Mouse (Mus musculus): ENCODE data around the gene Sspn. TPM values are rescaled to one million over a fixed set of nuclear protein-coding genes. Genes with fewer than 3 reads are reported as not detected.
A peak's percentile ranks its signal among the peaks of the same experiment; 100 is the strongest.

Gene Sspn
- total and polyA plus RNA-seq, 3 experiments: 0.04 to 0.14 (median 0.13) TPM

DNA sequence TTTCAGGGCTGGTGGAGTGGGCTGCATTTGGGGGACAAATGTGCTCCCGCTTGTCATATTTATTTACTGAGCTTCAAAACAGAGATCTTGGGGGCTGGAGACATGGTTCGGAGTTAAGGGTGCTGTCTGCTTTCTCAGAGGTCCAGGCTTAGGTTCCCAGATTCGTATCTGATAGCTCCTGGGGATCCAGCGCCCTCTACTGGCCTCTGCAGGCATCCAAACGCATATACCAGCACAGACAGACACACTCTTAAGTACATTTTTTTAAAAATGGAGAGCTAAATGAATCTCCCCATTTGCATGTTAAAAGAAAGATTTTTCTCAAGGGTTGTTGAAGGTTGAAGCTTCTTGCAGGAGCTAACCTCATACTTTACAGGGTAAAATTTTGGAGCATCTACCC, 38.1 kb downstream of the Sspn start:
- H3K9me3 ChIP-seq (replicated peaks; ENCODE audit: low read length): peaks cover 4% of the 10 kb centered on the region
- in situ Hi-C loops (cut with MboI; ENCODE audit: low pct_ligation_motif_present, low pct_unique_long_range_greater_than_20kb, low sequenced_read_pairs): no loop called here
- no peaks in the 10 kb centered on the region for H3K79me2 ChIP-seq (replicated peaks; ENCODE audit: control insufficient read depth, extremely low read depth, insufficient read depth, poor library complexity, severe bottlenecking)
- no peaks in the 10 kb centered on the region for H3K36me3 ChIP-seq (replicated peaks in 1 of 2; ENCODE audit: control insufficient read depth in 1 of 2, insufficient read depth in 1 of 2, low read length in 1 of 2)
- dilution Hi-C loops (cut with MboI; ENCODE audit: extremely low pct_ligation_motif_present, extremely low pct_unique_long_range_greater_than_20kb, low sequenced_read_pairs): no loop called here
- H3K4me2 ChIP-seq (ENCODE audit: insufficient read depth, low read depth, poor library complexity, severe bottlenecking): no peak overlapping the region
- DNase-seq (ENCODE audit: extremely low read depth): peak; percentile 20
- no peaks in the 10 kb centered on the region for H3K4me1 ChIP-seq (ENCODE audit: control insufficient read depth in 1 of 2, insufficient read depth in 2 of 2)
- H3K4me3 ChIP-seq (replicated peaks in 1 of 3; ENCODE audit: low read depth in 2 of 3, low read length in 2 of 3, poor library complexity in 1 of 3): no peak overlapping the region
- H3K27me3 ChIP-seq (replicated peaks): no peaks in the 10 kb centered on the region
- TF ChIP-seq CTCF (conservative IDR thresholded peaks at IDR 0.05 in 1 of 2, IDR thresholded peaks at IDR 0.05 in 1 of 2; ENCODE audit: low read depth in 2 of 2, low read length in 2 of 2) (peak; percentile 7 to 43; a peak in 2 of 4 replicates), MXI1 (IDR thresholded peaks at IDR 0.05; ENCODE audit: low read depth, low read length) (no peak), RAD21 (IDR thresholded peaks at IDR 0.05; ENCODE audit: low read depth, low read length) (peak; percentile 41), SMC3 (IDR thresholded peaks at IDR 0.05; ENCODE audit: low read depth, low read length) (peak; percentile 46; the same call in 1 of the 2 replicates), RCOR1 (conservative IDR thresholded peaks at IDR 0.05; ENCODE audit: low read depth, low read length) (no peak)
- no peak overlapping the region for H3K27ac ChIP-seq (ENCODE audit: insufficient read depth, low read depth)
- no peak overlapping the region for H3K9ac ChIP-seq (ENCODE audit: insufficient read depth, low read depth)

- no peak for DNase-seq (ENCODE audit: extremely low read depth)
- dilution Hi-C loops (cut with MboI; ENCODE audit: extremely low pct_ligation_motif_present, extremely low pct_unique_long_range_greater_than_20kb, low sequenced_read_pairs): no loop called here
- H3K36me3 ChIP-seq (replicated peaks in 1 of 2; ENCODE audit: control insufficient read depth in 1 of 2, insufficient read depth in 1 of 2, low read length in 1 of 2): no peaks in the 10 kb centered on the region
- no peak overlapping the region for H3K27ac ChIP-seq (ENCODE audit: insufficient read depth, low read depth)
- H3K4me3 ChIP-seq (replicated peaks in 1 of 3; ENCODE audit: low read depth in 2 of 3, low read length in 2 of 3, poor library complexity in 1 of 3): no peak overlapping the region
- in situ Hi-C loops (cut with MboI; ENCODE audit: low pct_ligation_motif_present, low pct_unique_long_range_greater_than_20kb, low sequenced_read_pairs): no loop called here
- no peaks in the 10 kb centered on the region for H3K4me1 ChIP-seq (ENCODE audit: control insufficient read depth in 1 of 2, insufficient read depth in 2 of 2)
- H3K79me2 ChIP-seq (replicated peaks; ENCODE audit: control insufficient read depth, extremely low read depth, insufficient read depth, poor library complexity, severe bottlenecking): no peaks in the 10 kb centered on the region
- peaks cover 4% of the 10 kb centered on the region for H3K9me3 ChIP-seq (replicated peaks; ENCODE audit: low read length)
- TF ChIP-seq RCOR1 (conservative IDR thresholded peaks at IDR 0.05; ENCODE audit: low read depth, low read length) (no peak), JUN (IDR thresholded peaks at IDR 0.05; ENCODE audit: insufficient read depth, low read depth, low read length) (no peak), GABPA (IDR thresholded peaks at IDR 0.05; ENCODE audit: insufficient replicate concordance, low read depth, low read length) (no peak), ETS1 (conservative IDR thresholded peaks at IDR 0.05; ENCODE audit: low read depth, low read length) (no peak), ELF1 (IDR thresholded peaks at IDR 0.05; ENCODE audit: low read depth, low read length) (no peak), MXI1 (IDR thresholded peaks at IDR 0.05; ENCODE audit: low read depth, low read length) (no peak), TBP (conservative IDR thresholded peaks at IDR 0.05; ENCODE audit: low read depth, low read length) (no peak), TCF12 (IDR thresholded peaks at IDR 0.05; ENCODE audit: low read depth, low read length) (no peak), NELFE (IDR thresholded peaks at IDR 0.05; ENCODE audit: low read depth, low read length) (no peak)
- no peak overlapping the region for H3K9ac ChIP-seq (ENCODE audit: insufficient read depth, low read depth)
- no peak overlapping the region for H3K4me2 ChIP-seq (ENCODE audit: insufficient read depth, low read depth, poor library complexity, severe bottlenecking)
- no peaks in the 10 kb centered on the region for H3K27me3 ChIP-seq (replicated peaks)
Measured at GRCm38 (mm10) chr6:145972107-145972506, 40.7 kb downstream of the Sspn start.

GRCm38 (mm10) chr6:145972836-145973235, 41.4 kb downstream of the Sspn start:
- dilution Hi-C loops (cut with MboI; ENCODE audit: extremely low pct_ligation_motif_present, extremely low pct_unique_long_range_greater_than_20kb, low sequenced_read_pairs): no loop called here

More at GRCm38 (mm10) chr6:145972836-145973235, 41.4 kb downstream of the Sspn start:
- Histone ChIP-seq H3K4me1 (ENCODE audit: control insufficient read depth in 1 of 2, insufficient read depth in 2 of 2) (no peaks in the 10 kb centered on the region), H3K4me2 (ENCODE audit: insufficient read depth, low read depth, poor library complexity, severe bottlenecking) (no peak overlapping the region), H3K9ac (ENCODE audit: insufficient read depth, low read depth) (no peak overlapping the region), H3K27ac (ENCODE audit: insufficient read depth, low read depth) (no peak overlapping the region), H3K9me3 (replicated peaks; ENCODE audit: low read length) (peaks cover 4% of the 10 kb centered on the region), H3K36me3 (replicated peaks in 1 of 2; ENCODE audit: control insufficient read depth in 1 of 2, insufficient read depth in 1 of 2, low read length in 1 of 2) (no peaks in the 10 kb centered on the region), H3K27me3 (replicated peaks) (no peaks in the 10 kb centered on the region), H3K4me3 (replicated peaks in 1 of 3; ENCODE audit: low read depth in 2 of 3, low read length in 2 of 3, poor library complexity in 1 of 3) (no peak overlapping the region), H3K79me2 (replicated peaks; ENCODE audit: control insufficient read depth, extremely low read depth, insufficient read depth, poor library complexity, severe bottlenecking) (no peaks in the 10 kb centered on the region)
- no peak for TF ChIP-seq ZNF384 (IDR thresholded peaks at IDR 0.05; ENCODE audit: low read depth, low read length)
- TF ChIP-seq ZKSCAN1 (IDR thresholded peaks at IDR 0.05; ENCODE audit: borderline replicate concordance, low read depth, low read length): 0 out of 2 replicates have a peak, but pooled peaks have one; percentile 44
- no peak for TF ChIP-seq MAFK (IDR thresholded peaks at IDR 0.05; ENCODE audit: insufficient replicate concordance, low read length)
- TF ChIP-seq IRF4 (IDR thresholded peaks at IDR 0.05; ENCODE audit: low read depth, low read length): no peak
- no peak for DNase-seq (ENCODE audit: extremely low read depth)
- in situ Hi-C loops (cut with MboI; ENCODE audit: low pct_ligation_motif_present, low pct_unique_long_range_greater_than_20kb, low sequenced_read_pairs): no loop called here

Measured in CH12.LX (cell line).